Mouse (Mus musculus) megakaryocyte, embryonic 14.5 days (primary cell): Measurements from ENCODE around the gene Map3k20. TPM values are rescaled to one million over a fixed set of nuclear protein-coding genes. Genes with fewer than 3 reads are reported as not detected.
A peak's percentile ranks its signal among the peaks of the same experiment; 100 is the strongest.

Experiments
- H3K27me3 ChIP-seq: replicated peaks from 2 replicates; pipeline ENCODE3; 2012; ENCODE audit warnings: inconsistent platforms
- H3K36me3 ChIP-seq: replicated peaks from 2 replicates; pipeline ENCODE3; 2012; ENCODE audit warnings: low read length, inconsistent platforms, mixed read lengths
- H3K4me1 ChIP-seq: 2 replicates; pipeline ENCODE4 v1.6.1; 2012; ENCODE audit warnings: inconsistent platforms
- H3K4me3 ChIP-seq: replicated peaks from 2 replicates; pipeline ENCODE3; 2012; ENCODE audit warnings: moderate library complexity, mild to moderate bottlenecking, inconsistent platforms
- H3K9me3 ChIP-seq: 2 replicates; pipeline ENCODE4 v1.6.1; 2012; ENCODE audit warnings: inconsistent platforms
- FLI1 ChIP-seq: IDR thresholded peaks from 2 replicates; pipeline ENCODE4 v1.6.1; 2012; ENCODE audit warnings: low read length, inconsistent platforms, mixed read lengths
- GATA1 ChIP-seq: IDR thresholded peaks from 3 replicates; pipeline ENCODE4 v1.6.1; 2012; ENCODE audit warnings: mixed read lengths, low read length, inconsistent platforms, borderline replicate concordance
- polyA plus RNA-seq: library from polyadenylated mRNA; stranded (reverse); fragments of >175 nt; gene quantifications from 2 replicates; pipeline ENCODE4 v1.2.3, GENCODE M21; 2012; ENCODE audit warnings: low replicate concordance; ENCODE audit not compliant: insufficient read depth

Map3k20 gene
- polyA plus RNA-seq, 1 experiment, result 2.8 TPM

DNA sequence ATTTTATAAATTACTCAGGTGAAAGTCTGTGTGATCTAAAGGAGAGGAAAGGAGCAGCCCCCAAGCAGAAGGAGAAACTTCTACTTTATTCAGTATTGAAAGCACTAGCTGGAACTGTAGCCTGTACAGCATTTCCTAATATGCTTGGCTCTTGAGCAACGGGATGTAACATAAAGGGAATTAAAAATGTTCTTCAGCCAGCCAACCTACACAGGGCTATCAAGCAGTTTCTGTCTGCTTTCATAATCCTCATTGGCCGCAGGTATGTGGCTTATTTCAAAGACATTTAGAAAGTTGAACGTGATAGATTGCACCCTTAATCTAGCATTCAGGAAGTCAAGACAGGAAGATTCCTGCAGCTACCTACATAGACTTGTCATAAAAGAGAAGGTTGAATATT lies 47.8 kb downstream of the Map3k20 start:
- Histone ChIP-seq H3K36me3 (peaks cover 8% of the 10 kb centered on the region), H3K9me3 (no peaks in the 10 kb centered on the region), H3K4me3 (no peak overlapping the region), H3K4me1 (peaks cover 27% of the 10 kb centered on the region), H3K27me3 (no peaks in the 10 kb centered on the region)
- TF ChIP-seq FLI1 (no peak), GATA1 (no peak)

DNA sequence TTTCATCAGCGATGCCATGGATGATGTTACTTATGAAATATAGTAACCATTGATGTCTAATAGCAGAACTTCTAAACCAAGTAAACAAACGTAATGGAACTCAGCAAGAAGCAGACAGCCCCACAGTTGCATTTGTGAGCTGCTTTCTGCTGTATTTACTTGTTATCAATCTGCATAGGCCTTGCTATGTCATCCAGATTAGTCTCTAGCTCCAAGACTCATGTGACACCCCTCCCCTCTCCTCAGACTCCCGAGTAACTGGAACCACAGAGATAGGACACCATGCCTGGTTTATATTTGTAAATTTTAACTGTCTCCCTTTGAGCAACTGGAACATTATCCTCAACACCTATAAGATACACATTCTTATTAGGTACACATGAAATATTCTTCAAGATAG lies 51.4 kb downstream of the Map3k20 start:
- peaks cover 15% of the 10 kb centered on the region for H3K36me3 ChIP-seq
- H3K4me1 ChIP-seq, result peaks cover 15% of the 10 kb centered on the region
- H3K4me3 ChIP-seq, result peak overlapping the region; percentile 19
- TF ChIP-seq GATA1 (no peak), FLI1 (no peak)
- no peaks in the 10 kb centered on the region for H3K27me3 ChIP-seq
- H3K9me3 ChIP-seq, result peaks cover 1% of the 10 kb centered on the region

DNA sequence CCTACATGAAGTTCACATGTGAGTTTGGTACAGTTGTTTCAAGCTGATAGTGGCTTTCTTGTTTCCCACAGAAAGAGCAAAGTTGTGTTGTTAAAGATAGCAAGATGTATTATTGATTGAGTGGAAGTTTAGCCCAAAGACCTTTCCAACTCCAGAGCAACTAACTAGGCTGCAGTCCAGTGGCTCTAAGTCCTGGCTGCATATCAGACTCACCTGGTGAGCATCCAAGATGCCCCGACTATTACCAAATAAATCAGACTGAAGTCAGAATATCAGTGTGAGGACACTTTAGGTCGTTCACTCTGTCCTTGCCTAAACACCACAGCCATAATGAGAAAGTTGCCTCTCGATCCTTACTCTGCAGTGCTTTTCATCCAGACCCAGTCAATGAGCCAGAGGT lies 59.8 kb downstream of the Map3k20 start:
- Histone ChIP-seq H3K4me3 (no peak overlapping the region), H3K4me1 (peaks cover 39% of the 10 kb centered on the region), H3K9me3 (peaks cover 5% of the 10 kb centered on the region), H3K36me3 (peaks cover 14% of the 10 kb centered on the region), H3K27me3 (no peaks in the 10 kb centered on the region)
- TF ChIP-seq GATA1 (no peak), FLI1 (no peak)

DNA sequence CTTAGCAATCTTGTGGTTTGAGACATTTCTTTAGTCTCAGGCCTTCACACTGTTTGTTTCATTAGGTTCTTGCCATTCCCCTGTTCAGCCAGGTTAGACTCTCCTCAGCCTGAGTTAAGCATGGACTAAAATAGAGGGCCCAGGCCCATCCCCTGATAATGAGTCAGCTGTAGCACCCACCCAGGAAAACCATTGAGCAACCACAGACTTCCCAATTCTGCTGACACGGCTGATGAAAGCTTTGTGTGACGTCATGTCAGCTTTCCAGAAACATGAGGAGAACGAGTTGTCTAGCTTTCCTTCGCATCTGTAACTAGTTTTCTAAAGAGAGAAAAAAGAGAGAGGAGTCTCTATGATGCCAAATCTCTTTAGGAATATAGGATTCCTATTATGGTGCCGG lies 65.9 kb downstream of the Map3k20 start:
- H3K4me3 ChIP-seq, result no peak overlapping the region
- no peak for TF ChIP-seq GATA1
- TF ChIP-seq FLI1, result no peak
- H3K27me3 ChIP-seq, result no peaks in the 10 kb centered on the region
- peaks cover 7% of the 10 kb centered on the region; the same call in 1 of the 2 replicates for H3K9me3 ChIP-seq
- H3K4me1 ChIP-seq, result peaks cover 49% of the 10 kb centered on the region
- H3K36me3 ChIP-seq, result peaks cover 29% of the 10 kb centered on the region

DNA sequence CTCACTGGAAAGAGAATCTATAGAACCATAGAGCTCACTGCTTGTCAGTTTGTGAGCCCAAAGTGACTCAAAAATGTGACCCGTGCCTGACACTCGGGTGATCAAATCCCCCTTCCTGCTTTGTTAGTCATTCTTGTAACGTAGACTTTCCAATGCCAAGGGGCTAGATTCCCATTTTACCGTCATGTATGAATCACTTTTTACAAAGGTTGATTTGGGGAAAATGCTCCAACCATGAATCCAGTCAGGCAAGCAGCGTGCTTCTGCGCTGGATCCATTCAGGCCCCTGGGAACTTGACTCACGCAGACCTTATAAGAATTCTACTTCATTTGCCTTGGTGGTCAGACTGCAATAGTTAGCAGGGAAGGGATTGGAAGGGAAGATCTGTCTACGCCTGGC lies 66.3 kb downstream of the Map3k20 start:
- Histone ChIP-seq H3K36me3 (peaks cover 34% of the 10 kb centered on the region), H3K9me3 (peaks cover 7% of the 10 kb centered on the region; the same call in 1 of the 2 replicates), H3K4me3 (peak overlapping the region; percentile 54), H3K4me1 (peaks cover 49% of the 10 kb centered on the region), H3K27me3 (no peaks in the 10 kb centered on the region)
- TF ChIP-seq FLI1 (no peak), GATA1 (no peak)

DNA sequence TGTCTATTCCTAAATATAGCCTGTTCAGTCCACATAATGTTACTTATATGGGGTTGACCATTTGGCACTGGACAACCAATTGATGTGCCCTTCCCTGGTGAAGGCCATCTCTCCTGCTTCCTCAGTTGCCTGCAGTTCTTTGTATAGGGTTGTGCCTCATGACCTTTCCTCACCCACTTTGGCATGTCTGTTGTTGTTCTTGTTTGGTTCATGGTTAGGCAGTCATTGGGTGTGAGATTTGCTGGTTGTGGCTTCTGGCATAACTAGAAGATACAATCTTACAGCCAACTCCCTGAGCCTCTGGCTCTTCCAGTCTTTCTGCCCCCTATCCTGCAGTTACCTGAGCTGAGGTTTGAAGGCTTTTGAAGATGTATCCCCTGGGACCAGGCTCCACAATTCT lies 67.3 kb downstream of the Map3k20 start:
- Histone ChIP-seq H3K4me3 (peak overlapping the region; percentile 33), H3K4me1 (peaks cover 45% of the 10 kb centered on the region), H3K36me3 (peaks cover 43% of the 10 kb centered on the region), H3K9me3 (peaks cover 7% of the 10 kb centered on the region; the same call in 1 of the 2 replicates), H3K27me3 (no peaks in the 10 kb centered on the region)
- TF ChIP-seq FLI1, result no peak
- TF ChIP-seq GATA1, result no peak

DNA sequence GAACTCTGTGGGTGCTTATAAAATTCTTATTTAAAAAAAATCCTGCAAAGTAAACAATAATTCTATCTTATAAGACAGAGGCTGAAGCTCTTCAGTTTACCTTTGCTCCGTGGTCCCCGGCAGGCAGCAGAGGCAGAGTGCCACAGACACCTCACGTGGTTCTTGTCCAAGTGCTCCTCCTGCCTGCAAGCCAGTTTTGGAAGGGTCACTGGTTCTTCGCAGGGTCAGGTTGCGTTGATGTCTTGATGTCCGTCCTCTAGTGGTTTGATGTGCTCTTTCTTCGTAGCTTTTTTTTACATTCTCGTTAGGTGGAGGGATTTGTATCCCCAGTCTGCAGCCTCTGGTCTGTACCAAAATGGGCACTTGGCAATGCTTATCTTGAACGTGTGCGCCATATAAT lies 71.0 kb downstream of the Map3k20 start:
- Histone ChIP-seq H3K9me3 (peaks cover 4% of the 10 kb centered on the region; the same call in 1 of the 2 replicates), H3K36me3 (peaks cover 45% of the 10 kb centered on the region), H3K4me3 (no peak overlapping the region), H3K4me1 (peaks cover 27% of the 10 kb centered on the region), H3K27me3 (no peaks in the 10 kb centered on the region)
- TF ChIP-seq FLI1 (no peak), GATA1 (no peak)

DNA sequence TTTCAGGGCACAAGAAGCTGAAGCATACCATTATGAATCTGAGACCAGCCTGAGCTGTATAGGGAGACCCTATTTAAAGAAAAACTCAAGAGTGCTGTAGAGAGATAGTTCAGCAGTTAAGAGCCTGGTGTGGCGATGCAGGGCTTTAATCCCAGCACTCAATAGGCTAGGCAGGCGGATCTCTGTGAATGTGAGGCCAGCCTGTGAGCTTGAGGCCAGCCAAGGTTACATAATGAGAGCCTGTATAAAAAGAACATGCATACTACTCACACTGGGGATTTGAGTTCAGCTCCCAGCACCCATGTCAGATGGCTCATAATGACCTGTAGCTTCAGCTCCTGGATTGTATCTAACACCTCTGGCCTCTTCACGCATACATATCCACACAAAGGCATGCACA lies 76.1 kb downstream of the Map3k20 start:
- Histone ChIP-seq H3K36me3 (peaks cover 37% of the 10 kb centered on the region), H3K9me3 (no peaks in the 10 kb centered on the region), H3K27me3 (no peaks in the 10 kb centered on the region), H3K4me1 (peaks cover 13% of the 10 kb centered on the region), H3K4me3 (no peak overlapping the region)
- TF ChIP-seq FLI1, result no peak
- no peak for TF ChIP-seq GATA1

DNA sequence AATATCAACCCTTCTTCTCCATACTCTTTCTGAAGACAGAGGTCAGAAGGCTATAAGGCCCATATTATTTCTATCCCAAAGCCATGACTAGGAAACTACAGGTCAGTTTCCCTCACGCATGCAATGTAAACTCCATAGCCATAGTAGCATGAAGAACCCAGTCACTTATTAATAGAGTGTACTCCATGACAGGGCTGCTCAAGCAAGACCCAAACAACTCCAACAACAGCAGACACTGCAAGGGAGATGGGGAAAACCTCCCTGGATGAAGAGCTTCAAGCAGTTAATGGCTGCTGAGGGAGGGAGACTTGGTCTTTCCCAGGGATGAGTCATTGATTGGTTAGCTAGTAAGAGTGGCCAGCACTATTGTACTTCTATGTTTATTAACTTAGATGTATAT lies 78.0 kb downstream of the Map3k20 start:
- Histone ChIP-seq H3K4me3 (no peak overlapping the region), H3K9me3 (no peaks in the 10 kb centered on the region), H3K27me3 (no peaks in the 10 kb centered on the region), H3K36me3 (peaks cover 26% of the 10 kb centered on the region), H3K4me1 (peaks cover 20% of the 10 kb centered on the region)
- TF ChIP-seq GATA1 (no peak), FLI1 (no peak)

DNA sequence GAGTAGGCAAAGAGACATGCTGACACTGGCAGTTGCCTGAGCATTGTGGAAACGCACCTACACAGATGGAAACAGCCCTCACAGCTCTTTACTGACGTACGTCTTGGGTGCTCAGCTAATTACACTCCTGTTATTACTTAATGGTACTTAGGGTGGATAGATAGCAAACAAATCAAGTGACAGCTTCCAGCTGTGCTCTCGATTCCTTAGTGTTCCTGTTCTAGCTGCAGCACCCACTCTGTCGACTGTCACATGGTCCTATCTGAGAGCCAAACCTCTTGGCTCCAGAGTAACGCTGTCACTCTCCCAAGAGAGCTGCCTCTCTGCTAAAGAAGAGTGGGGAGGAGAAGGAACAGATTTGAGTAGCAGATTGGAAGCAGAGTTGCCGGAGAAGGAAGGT lies 80.5 kb downstream of the Map3k20 start:
- Histone ChIP-seq H3K4me1 (peaks cover 40% of the 10 kb centered on the region), H3K4me3 (no peak overlapping the region)

DNA sequence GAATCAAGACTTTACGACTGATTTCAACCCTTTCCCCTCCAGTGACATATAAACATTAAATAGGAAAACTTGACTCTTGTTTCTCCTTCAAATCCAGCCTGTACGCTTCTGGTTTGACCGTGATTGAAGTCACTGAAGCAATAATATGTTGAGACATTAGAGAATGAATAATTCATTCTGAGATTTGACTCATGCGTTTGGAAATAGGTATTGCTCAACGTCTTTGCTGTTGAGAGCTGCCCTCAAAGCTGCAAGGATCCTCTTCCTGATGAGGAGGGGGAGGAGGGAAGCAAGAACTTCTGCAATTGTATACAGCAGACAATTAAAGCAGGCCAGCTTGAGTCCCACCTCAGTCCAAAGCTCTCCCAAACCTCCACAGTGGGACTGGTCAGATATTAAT lies 81.1 kb downstream of the Map3k20 start:
- TF ChIP-seq GATA1, result no peak
- no peak for TF ChIP-seq FLI1
- H3K4me1 ChIP-seq, result peaks cover 44% of the 10 kb centered on the region
- H3K36me3 ChIP-seq, result peaks cover 37% of the 10 kb centered on the region
- H3K27me3 ChIP-seq, result no peaks in the 10 kb centered on the region
- H3K9me3 ChIP-seq, result no peaks in the 10 kb centered on the region
- no peak overlapping the region for H3K4me3 ChIP-seq

More for the DNA sequence above, 80.5 kb downstream of the Map3k20 start:
- H3K9me3 ChIP-seq, result no peaks in the 10 kb centered on the region
- TF ChIP-seq GATA1, result no peak
- no peak for TF ChIP-seq FLI1
- no peaks in the 10 kb centered on the region for H3K27me3 ChIP-seq
- H3K36me3 ChIP-seq, result peaks cover 31% of the 10 kb centered on the region
